Mouse (Mus musculus) liver, embryonic 16.5 days (tissue): ENCODE data around the gene Sspo. TPM values are rescaled to one million over a fixed set of nuclear protein-coding genes. Genes with fewer than 3 reads are reported as not detected.

Experiments
- ATAC-seq: fragments of 200-750 bp; cut with Nextera tagmentation; 2 replicates; pipeline ENCODE4 v1.8.0; 2017; ENCODE audit warnings: low read depth, mild to moderate bottlenecking, moderate number of reproducible peaks, moderate library complexity
- H3K27ac ChIP-seq: fragments of 300-500 bp; sonication (generic); 2 replicates; pipeline ENCODE4 v1.5.1; 2014; ENCODE audit warnings: mild to moderate bottlenecking, low read length
- H3K27me3 ChIP-seq: fragments of 300-500 bp; sonication (generic); 2 replicates; pipeline ENCODE4 v1.6.1; 2014; ENCODE audit warnings: low read depth, low read length, mixed read lengths; ENCODE audit not compliant: control insufficient read depth, insufficient read depth
- H3K36me3 ChIP-seq: fragments of 300-500 bp; sonication (generic); 2 replicates; pipeline ENCODE4 v1.6.1; 2014; ENCODE audit warnings: mild to moderate bottlenecking; ENCODE audit not compliant: control insufficient read depth, insufficient read depth
- H3K4me1 ChIP-seq: fragments of 300-500 bp; sonication (generic); 2 replicates; pipeline ENCODE4 v1.6.1; 2014; ENCODE audit warnings: low read depth, low read length, mixed read lengths; ENCODE audit not compliant: control insufficient read depth
- H3K4me2 ChIP-seq: fragments of 300-500 bp; sonication (generic); 2 replicates; pipeline ENCODE4 v1.6.1; 2014; ENCODE audit warnings: low read depth, low read length, mixed read lengths
- H3K4me3 ChIP-seq: fragments of 300-500 bp; sonication (generic); 2 replicates; pipeline ENCODE4 v1.5.1; 2014; ENCODE audit warnings: low read depth, mild to moderate bottlenecking, low read length
- H3K9ac ChIP-seq: fragments of 300-500 bp; sonication (generic); 2 replicates; pipeline ENCODE4 v1.6.1; 2014; ENCODE audit warnings: low read depth, low read length
- H3K9me3 ChIP-seq: fragments of 300-500 bp; sonication (generic); replicated peaks from 2 replicates; pipeline ENCODE4 v1.6.1; 2016; ENCODE audit warnings: low read length; ENCODE audit not compliant: control insufficient read depth
- WGBS: fragments of 180-500 bp; shearing (Covaris S2); extraction: QIAGEN DNeasy Blood & Tissue Kit; methylation state at CpG from one replicate; pipeline ENCODE4 v1.1.7; 2014; ENCODE audit not compliant: insufficient replicate concordance; 5-methylcytosine and 5-hydroxymethylcytosine counted together
- polyA plus RNA-seq: library from polyadenylated mRNA; unstranded; fragments of >200 nt; fragmentation: Nextera tagmentation; extraction: Ambion mirVana; gene quantifications from 2 replicates; pipeline ENCODE4 v1.2.1, GENCODE M21; 2015

Gene Sspo
- polyA plus RNA-seq, 1 experiment from 2014 or later: 0.01 TPM

GRCm38 (mm10) chr6:48443592-48444309, 4.3 kb upstream of the Sspo start:
- peak; percentile 85 for ATAC-seq
- Histone ChIP-seq H3K36me3 (no peaks in the 10 kb centered on the region; the same call in none of the 2 replicates), H3K9me3 (no peaks in the 10 kb centered on the region), H3K9ac (no peak overlapping the region), H3K27ac (no peak overlapping the region), H3K4me3 (peak overlapping the region; percentile 65), H3K27me3 (peaks cover 15% of the 10 kb centered on the region), H3K4me1 (peaks cover 3% of the 10 kb centered on the region; the same call in 1 of the 2 replicates), H3K4me2 (peak overlapping the region; percentile 77)
- 5% methylated on average over 19 of the region's 19 CpGs for WGBS

GRCm38 (mm10) chr6:48444310-48445180, 3.5 kb upstream of the Sspo start:
- peak; percentile 60 for ATAC-seq
- H3K27me3 ChIP-seq: peaks cover 15% of the 10 kb centered on the region
- no peaks in the 10 kb centered on the region for H3K9me3 ChIP-seq
- WGBS: under 1% methylated on average over 29 of the region's 34 CpGs
- peak overlapping the region; percentile 65 for H3K4me3 ChIP-seq
- peak overlapping the region; percentile 77 for H3K4me2 ChIP-seq
- H3K9ac ChIP-seq: peak overlapping the region; percentile 66
- H3K4me1 ChIP-seq: peaks cover 3% of the 10 kb centered on the region; the same call in 1 of the 2 replicates
- H3K36me3 ChIP-seq: no peaks in the 10 kb centered on the region; the same call in 1 of the 2 replicates
- peak overlapping the region; percentile 63 for H3K27ac ChIP-seq

DNA sequence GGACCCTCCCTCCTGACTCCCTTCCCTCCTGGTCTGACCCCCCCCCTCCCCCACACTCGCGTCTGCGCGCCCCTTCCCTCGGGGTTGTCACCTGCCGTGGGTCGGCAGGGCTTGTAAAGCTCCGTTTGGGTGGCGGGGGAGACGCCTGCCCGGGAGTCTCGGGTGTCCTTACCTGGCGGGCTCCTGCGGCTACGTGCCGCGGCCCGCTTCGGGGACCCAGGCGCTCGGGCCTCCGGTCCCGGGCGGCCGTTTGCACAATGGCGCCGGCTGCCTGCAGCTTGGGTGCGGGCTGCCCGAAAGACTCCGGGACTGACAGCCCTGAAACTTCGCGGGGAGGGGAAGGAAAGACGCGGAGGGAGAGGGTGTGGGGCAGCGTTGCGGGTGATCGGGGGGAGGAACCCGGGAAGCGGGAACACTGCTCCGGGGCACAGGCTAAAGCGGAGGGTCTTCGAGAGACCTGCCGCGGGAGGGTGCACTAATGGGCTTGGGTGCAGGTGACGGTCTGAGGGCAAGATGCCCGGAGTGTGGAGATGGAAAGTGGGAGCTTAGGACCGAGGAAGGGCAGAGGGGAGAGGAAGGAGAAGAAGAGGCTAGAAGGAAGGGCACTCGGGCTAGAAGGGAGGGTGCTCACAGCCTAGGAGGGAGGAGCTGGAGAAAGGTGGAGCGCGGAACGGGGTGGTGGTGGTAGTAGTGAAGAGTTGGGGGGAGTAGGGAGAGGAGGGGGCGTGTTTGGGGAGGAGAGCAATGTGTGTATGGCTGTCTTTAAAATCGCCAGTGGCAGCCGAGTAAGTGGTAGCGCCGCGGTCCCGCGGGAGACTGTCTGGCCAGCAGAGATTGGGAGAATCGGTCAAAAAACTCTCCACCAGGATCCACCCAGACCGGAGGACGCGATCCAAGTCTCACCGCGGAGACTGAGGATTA, 2.6 kb upstream of the Sspo start, which contains the start of gene Zfp467:
Gene Zfp467, minus strand, starts transcription at position 645 of the 921 bp plus-strand sequence.
- H3K27me3 ChIP-seq: peaks cover 15% of the 10 kb centered on the region
- H3K4me3 ChIP-seq: peak within 1 kb of the TSS; percentile 65
- no peaks in the 10 kb centered on the region for H3K9me3 ChIP-seq
- no peaks in the 10 kb centered on the region; the same call in 1 of the 2 replicates for H3K36me3 ChIP-seq
- peak within 1 kb of the TSS; percentile 63 for H3K27ac ChIP-seq
- H3K4me1 ChIP-seq: peaks cover 3% of the 10 kb centered on the region; the same call in 1 of the 2 replicates
- peak within 1 kb of the TSS; percentile 77 for H3K4me2 ChIP-seq
- WGBS: under 1% methylated on average over 65 of the region's 65 CpGs
- peak within 1 kb of the TSS; percentile 66 for H3K9ac ChIP-seq
- ATAC-seq: no peak

GRCm38 (mm10) chr6:48446256-48446655, 1.8 kb upstream of the Sspo start:
- Histone ChIP-seq H3K9ac (no peak overlapping the region), H3K27me3 (peaks cover 15% of the 10 kb centered on the region), H3K4me1 (peaks cover 3% of the 10 kb centered on the region; the same call in 1 of the 2 replicates), H3K4me2 (peak overlapping the region; percentile 77), H3K9me3 (no peaks in the 10 kb centered on the region), H3K27ac (no peak overlapping the region), H3K4me3 (no peak overlapping the region; the same call in 1 of the 2 replicates), H3K36me3 (no peaks in the 10 kb centered on the region; the same call in 1 of the 2 replicates)
- ATAC-seq: no peak
- 40% methylated on average over 3 of the region's 3 CpGs for WGBS

- H3K4me1 ChIP-seq: peaks cover 3% of the 10 kb centered on the region; the same call in 1 of the 2 replicates
- H3K4me2 ChIP-seq: no peak overlapping the region
- no peaks in the 10 kb centered on the region for H3K9me3 ChIP-seq
- no peak overlapping the region for H3K9ac ChIP-seq
- H3K27me3 ChIP-seq: peaks cover 15% of the 10 kb centered on the region
- no peak for ATAC-seq
- H3K36me3 ChIP-seq: no peaks in the 10 kb centered on the region; the same call in 1 of the 2 replicates
- H3K4me3 ChIP-seq: no peak overlapping the region
- 64% methylated on average over 3 of the region's 3 CpGs for WGBS
- no peak overlapping the region for H3K27ac ChIP-seq
Observed at GRCm38 (mm10) chr6:48446896-48447295, 1.1 kb upstream of the Sspo start.

GRCm38 (mm10) chr6:48448527-48448926, 498 bp downstream of the Sspo start:
- Histone ChIP-seq H3K4me3 (no peak overlapping the region), H3K9me3 (no peaks in the 10 kb centered on the region), H3K27ac (no peak overlapping the region), H3K9ac (no peak overlapping the region), H3K36me3 (no peaks in the 10 kb centered on the region), H3K4me2 (no peak overlapping the region), H3K4me1 (peaks cover 1% of the 10 kb centered on the region; the same call in 1 of the 2 replicates), H3K27me3 (peaks cover 15% of the 10 kb centered on the region)
- no peak for ATAC-seq
- WGBS: 20% methylated on average over 7 of the region's 7 CpGs

DNA sequence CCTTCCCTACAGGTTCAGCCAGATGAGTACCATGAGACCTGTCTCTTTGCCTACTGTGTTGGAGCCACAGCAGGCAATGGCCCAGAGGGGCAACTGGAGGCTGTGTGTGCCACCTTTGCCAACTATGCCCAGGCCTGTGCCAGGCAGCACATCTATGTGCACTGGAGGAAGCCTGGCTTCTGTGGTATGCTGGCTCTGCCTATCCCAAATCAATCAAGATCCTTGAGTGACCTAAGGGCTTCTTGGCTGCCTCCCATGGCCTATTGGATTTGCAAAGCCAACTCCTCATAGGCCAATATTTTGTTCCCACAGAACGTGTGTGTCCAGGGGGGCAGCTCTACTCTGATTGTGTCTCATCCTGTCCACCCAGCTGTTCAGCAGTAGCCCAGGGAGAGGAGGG, 4.1 kb downstream of the Sspo start:
- no peaks in the 10 kb centered on the region for H3K9me3 ChIP-seq
- no peak overlapping the region for H3K9ac ChIP-seq
- no peak overlapping the region for H3K4me3 ChIP-seq
- ATAC-seq: no peak
- 55% methylated on average over 1 of the region's 1 CpGs for WGBS
- no peaks in the 10 kb centered on the region; the same call in 1 of the 2 replicates for H3K27me3 ChIP-seq
- no peak overlapping the region for H3K4me2 ChIP-seq
- no peaks in the 10 kb centered on the region for H3K36me3 ChIP-seq
- no peaks in the 10 kb centered on the region for H3K4me1 ChIP-seq
- no peak overlapping the region for H3K27ac ChIP-seq

DNA sequence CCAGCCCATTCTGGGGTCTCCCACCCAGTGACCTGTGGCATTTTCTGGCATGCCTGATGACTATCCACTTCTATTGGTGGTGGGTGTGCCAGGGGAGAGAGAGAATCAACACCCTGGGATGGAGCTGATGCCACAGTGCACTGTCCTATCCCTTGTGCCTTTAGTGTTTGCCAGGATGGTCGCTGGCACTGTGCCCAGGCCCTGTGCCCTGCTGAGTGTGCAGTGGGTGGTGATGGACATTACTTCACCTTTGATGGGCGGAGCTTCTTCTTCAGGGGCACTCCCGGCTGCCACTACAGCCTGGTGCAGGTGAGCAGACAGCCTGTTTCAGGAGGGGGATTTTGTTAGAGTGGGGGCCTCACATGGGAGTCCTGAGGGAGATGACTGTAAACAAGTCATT, 4.7 kb downstream of the Sspo start:
- Histone ChIP-seq H3K9me3 (no peaks in the 10 kb centered on the region), H3K27me3 (no peaks in the 10 kb centered on the region), H3K9ac (no peak overlapping the region), H3K4me1 (no peaks in the 10 kb centered on the region), H3K36me3 (no peaks in the 10 kb centered on the region), H3K4me2 (no peak overlapping the region), H3K4me3 (no peak overlapping the region), H3K27ac (no peak overlapping the region)
- 51% methylated on average over 3 of the region's 3 CpGs for WGBS
- no peak for ATAC-seq
